Mouse (Mus musculus) ES-E14 (cell line): ENCODE data around the gene Rtn3. TPM values are rescaled to one million over a fixed set of nuclear protein-coding genes. Genes with fewer than 3 reads are reported as not detected.

Experiments used
- DNase-seq: peaks from one replicate; pipeline ENCODE4 v3.0.0-alpha.2; 2013; ENCODE audit warnings: low read depth, low spot score
- H3K27ac ChIP-seq: 2 replicates; pipeline ENCODE4 v1.5.1; 2012; ENCODE audit warnings: low read depth, mild to moderate bottlenecking, low read length, moderate library complexity, mixed read lengths; ENCODE audit not compliant: poor library complexity, insufficient read depth, severe bottlenecking
- H3K36me3 ChIP-seq: 2 replicates; pipeline ENCODE4 v1.6.1; 2012; ENCODE audit warnings: mild to moderate bottlenecking, low read length, moderate library complexity, mixed read lengths; ENCODE audit not compliant: control insufficient read depth, poor library complexity, insufficient read depth, severe bottlenecking
- H3K4me1 ChIP-seq, 2 experiments: fragments of 150-350 bp in 1 of 2; sonication (generic) in 1 of 2; 2 replicates each; pipeline ENCODE4 v1.6.1; 2012; ENCODE audit warnings: low read length in 2 of 2, mild to moderate bottlenecking in 1 of 2, mixed read lengths in 1 of 2; ENCODE audit not compliant: control insufficient read depth in 2 of 2, insufficient read depth in 2 of 2, poor library complexity in 1 of 2
- H3K4me3 ChIP-seq, 2 experiments: fragments of 150-350 bp in 1 of 2; sonication (generic) in 1 of 2; 2 replicates each; pipeline ENCODE4 v1.5.1; 2012; ENCODE audit warnings: low read length in 2 of 2, low read depth in 1 of 2, mild to moderate bottlenecking in 1 of 2, mixed read lengths in 1 of 2; ENCODE audit not compliant: insufficient read depth in 1 of 2, poor library complexity in 1 of 2, severe bottlenecking in 1 of 2
- H3K9ac ChIP-seq: 2 replicates; pipeline ENCODE4 v1.6.1; 2012; ENCODE audit warnings: low read depth, mild to moderate bottlenecking, low read length, mixed read lengths; ENCODE audit not compliant: poor library complexity, insufficient read depth, severe bottlenecking
- H3K9me3 ChIP-seq: fragments of 150-350 bp; sonication (generic); 2 replicates; pipeline ENCODE4 v1.6.1; 2012; ENCODE audit warnings: low read depth, mild to moderate bottlenecking, low read length; ENCODE audit not compliant: control insufficient read depth, insufficient read depth
- CHD2 ChIP-seq: IDR thresholded peaks from 2 replicates; pipeline ENCODE4 v1.6.1; 2014; ENCODE audit warnings: mild to moderate bottlenecking, low read depth, low read length, inconsistent platforms
- HCFC1 ChIP-seq: IDR thresholded peaks from 2 replicates; pipeline ENCODE4 v1.6.1; 2012; ENCODE audit warnings: low read length, inconsistent platforms, borderline replicate concordance; ENCODE audit not compliant: insufficient read depth
- MAFK ChIP-seq: IDR thresholded peaks from 2 replicates; pipeline ENCODE4 v1.6.1; 2014; ENCODE audit warnings: mild to moderate bottlenecking, low read depth, low read length, inconsistent platforms; ENCODE audit not compliant: insufficient read depth
- ZC3H11A ChIP-seq: IDR thresholded peaks from 2 replicates; pipeline ENCODE4 v1.6.1; 2012; ENCODE audit warnings: low read depth, mild to moderate bottlenecking, inconsistent platforms, low read length, borderline replicate concordance
- ZNF384 ChIP-seq: IDR thresholded peaks from 2 replicates; pipeline ENCODE4 v1.6.1; 2012; ENCODE audit warnings: low read depth, low read length, inconsistent platforms
- in situ Hi-C, 2 experiments: fragments of 600-800 bp; cut with MboI; formaldehyde crosslinking; loops; one replicate each; pipeline ENCODE4 v1.15.1; 2025; ENCODE audit warnings: low sequenced_read_pairs in 2 of 2, inconsistent platforms in 1 of 2; ENCODE audit not compliant: unreplicated experiment in 2 of 2
- total RNA-seq: library from RNA; depleted of rRNA; stranded (reverse); fragments of 300-350 nt; gene quantifications from 2 replicates; pipeline ENCODE4 v1.2.3, GENCODE M21; 2012

The Rtn3 gene
- total RNA-seq, 1 experiment: 70.5 TPM

- H3K4me1 ChIP-seq: peaks cover 0 to 13% of the 10 kb centered on the region in 2 experiments; a peak in 2 of 4 replicates
- no peak overlapping the region for H3K4me3 ChIP-seq
- H3K36me3 ChIP-seq: peaks cover 9% of the 10 kb centered on the region
- H3K9ac ChIP-seq: no peak overlapping the region
- TF ChIP-seq ZC3H11A (no peak), MAFK (no peak), CHD2 (no peak), HCFC1 (no peak), ZNF384 (no peak)
- H3K27ac ChIP-seq: no peak overlapping the region
- in situ Hi-C loops: no loop called here
- no peak for DNase-seq
- no peaks in the 10 kb centered on the region for H3K9me3 ChIP-seq
These were observed 63.0 kb downstream of the Rtn3 start for GRCm38 (mm10) chr19:7420108-7420507.

GRCm38 (mm10) chr19:7419134-7419533 is 63.9 kb downstream of the Rtn3 start:
- H3K27ac ChIP-seq: no peak overlapping the region
- peaks cover 0 to 13% of the 10 kb centered on the region in 2 experiments; a peak in 2 of 4 replicates for H3K4me1 ChIP-seq
- peaks cover 9% of the 10 kb centered on the region for H3K36me3 ChIP-seq

GRCm38 (mm10) chr19:7417911-7418849 is 64.9 kb downstream of the Rtn3 start:
- Histone ChIP-seq H3K4me1 (peaks cover 0 to 13% of the 10 kb centered on the region in 2 experiments; a peak in 2 of 4 replicates), H3K36me3 (peaks cover 9% of the 10 kb centered on the region), H3K27ac (no peak overlapping the region; the same call in 1 of the 2 replicates), H3K9ac (peak overlapping the region; percentile 86), H3K4me3 (peak overlapping the region; percentile 82 to 97), H3K9me3 (no peaks in the 10 kb centered on the region)
- in situ Hi-C loops: no loop called here
- TF ChIP-seq CHD2 (no peak), ZC3H11A (peak; percentile 10; the same call in 1 of the 2 replicates)
- DNase-seq: no peak

More at GRCm38 (mm10) chr19:7419134-7419533, 63.9 kb downstream of the Rtn3 start:
- Histone ChIP-seq H3K9me3 (no peaks in the 10 kb centered on the region), H3K9ac (no peak overlapping the region), H3K4me3 (no peak overlapping the region)
- TF ChIP-seq ZC3H11A (no peak), HCFC1 (no peak), ZNF384 (no peak), MAFK (no peak), CHD2 (no peak)
- DNase-seq: no peak
- in situ Hi-C loops: no loop called here

GRCm38 (mm10) chr19:7416834-7417735 is 66.0 kb downstream of the Rtn3 start, which contains the start of gene 2700081O15Rik:
Gene 2700081O15Rik (plus strand): TSS chr19:7417625.
- H3K4me3 ChIP-seq: peak within 1 kb of the TSS; percentile 82 to 97
- H3K9me3 ChIP-seq: no peaks in the 10 kb centered on the region
- peaks cover 9% of the 10 kb centered on the region for H3K36me3 ChIP-seq
- no peak for DNase-seq
- no peak within 1 kb of the TSS; the same call in 1 of the 2 replicates for H3K27ac ChIP-seq
- peak within 1 kb of the TSS; percentile 86 for H3K9ac ChIP-seq
- TF ChIP-seq HCFC1: 0 out of 2 replicates have a peak, but pooled peaks have one; percentile 40
- no peak for TF ChIP-seq ZNF384
- H3K4me1 ChIP-seq: peaks cover 0 to 14% of the 10 kb centered on the region in 2 experiments; a peak in 2 of 4 replicates
- in situ Hi-C loops: no loop called here
